Mouse (Mus musculus) v-Abl transformed pro-B cells (cell line): ENCODE measurements around the gene H2-DMa.

ENCODE experiments used
- in situ Hi-C, 2 experiments: fragments of 400-800 bp; cut with MboI; formaldehyde crosslinking; loops; one replicate each; pipeline ENCODE4 v1.15.1; 2025; ENCODE audit not compliant: unreplicated experiment in 2 of 2

H2-DMa gene

DNA sequence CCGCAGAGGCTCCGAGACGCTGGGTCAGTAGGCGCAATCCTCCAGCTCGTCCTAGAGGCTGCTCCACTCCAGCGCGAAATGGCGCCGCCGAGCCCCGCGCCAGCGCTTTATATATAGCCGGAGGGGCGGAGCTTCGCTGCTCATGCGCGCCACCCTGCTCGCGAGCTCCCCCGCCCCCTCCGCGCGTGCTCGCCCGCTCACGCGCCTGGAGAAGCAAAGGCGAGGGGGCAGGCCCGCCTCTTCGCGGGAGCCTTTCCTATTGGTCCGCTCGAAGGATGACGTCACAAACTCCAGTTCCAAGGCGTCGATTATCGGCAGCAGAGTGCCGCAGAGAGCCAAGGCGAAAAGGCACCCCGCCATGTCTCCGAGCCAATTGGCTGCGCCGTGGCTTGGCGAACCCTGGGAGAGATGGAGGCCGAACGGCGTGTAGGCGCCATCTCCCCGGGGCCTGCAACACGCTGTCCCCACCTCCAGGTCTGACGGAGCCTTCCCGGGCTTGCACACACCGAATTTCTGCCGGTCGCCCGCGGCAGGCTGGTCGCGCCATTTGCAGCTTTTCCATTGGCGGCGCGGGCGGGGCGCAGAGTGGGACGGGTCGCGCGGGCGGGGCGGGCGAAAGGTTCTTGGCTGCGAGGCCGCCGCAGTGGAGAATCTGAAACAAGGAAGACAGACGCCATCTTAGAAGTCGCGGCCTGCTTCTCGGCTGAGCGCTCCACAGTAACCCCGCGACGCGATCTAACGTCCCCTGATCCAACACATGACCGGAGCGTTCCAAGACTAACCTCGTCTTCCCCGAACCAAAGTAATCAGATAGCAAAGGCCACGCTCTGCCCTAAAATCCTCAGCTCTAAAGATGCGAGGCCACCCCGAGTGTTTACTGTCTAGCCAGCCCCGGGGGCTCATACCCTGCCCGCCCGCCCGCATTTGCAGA lies at the start of gene H2-DMa:
H2-DMa (plus strand) TSS at position 293 of the 931 bp plus-strand sequence.
- in situ Hi-C loops = no loop called here

DNA sequence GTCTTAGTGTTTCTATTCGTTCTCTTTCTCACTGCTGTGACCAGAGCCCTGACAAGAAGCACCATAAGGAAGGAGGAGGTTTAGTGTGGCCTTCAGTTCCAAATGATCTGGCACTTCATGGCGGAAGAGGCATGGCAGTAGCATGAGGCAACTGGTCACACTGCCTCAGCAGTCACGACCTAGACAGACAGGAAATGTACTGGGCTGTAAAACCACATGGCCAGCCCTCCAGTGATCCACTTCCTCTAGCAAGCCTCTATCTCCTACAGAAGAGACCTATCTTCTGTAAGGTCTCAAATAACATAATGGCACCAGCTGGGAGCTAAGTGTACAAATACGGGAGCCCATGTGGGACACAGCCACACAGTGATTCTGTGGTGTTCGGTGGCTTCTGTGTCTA lies 47.2 kb upstream of the H2-DMa start:
- in situ Hi-C loops = loop anchor here (5.0 to 10.0 kb wide), 3 partner anchors 35 to 333 kb away; partner anchors contain the start of genes Col11a2 (in 1 of the 2) and H2-Ob (in 1 of the 2)

DNA sequence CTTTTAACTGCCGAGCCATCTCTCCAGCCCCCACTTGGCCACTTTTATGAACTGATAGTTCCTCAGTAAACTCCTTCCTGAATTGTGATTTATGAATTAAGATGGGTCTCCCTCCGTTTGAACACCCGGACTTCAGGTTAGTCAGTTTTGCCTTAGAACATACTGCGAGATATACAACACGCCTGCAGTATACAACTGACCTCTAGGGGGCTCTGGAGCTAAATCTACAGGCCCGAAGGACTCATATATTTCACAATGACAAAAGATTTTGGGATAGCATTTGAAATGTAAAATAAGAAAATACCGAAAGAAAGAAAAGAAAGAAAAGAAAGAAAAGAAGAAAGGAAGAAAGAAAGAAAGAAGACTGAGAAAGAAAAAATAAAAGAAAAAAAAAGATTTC lies 44.1 kb upstream of the H2-DMa start:
- in situ Hi-C loops = loop anchor here (5.0 to 10.0 kb wide), 3 partner anchors 160 to 330 kb away; partner anchors contain the start of gene H2-Ob (in 2 of the 2)

DNA sequence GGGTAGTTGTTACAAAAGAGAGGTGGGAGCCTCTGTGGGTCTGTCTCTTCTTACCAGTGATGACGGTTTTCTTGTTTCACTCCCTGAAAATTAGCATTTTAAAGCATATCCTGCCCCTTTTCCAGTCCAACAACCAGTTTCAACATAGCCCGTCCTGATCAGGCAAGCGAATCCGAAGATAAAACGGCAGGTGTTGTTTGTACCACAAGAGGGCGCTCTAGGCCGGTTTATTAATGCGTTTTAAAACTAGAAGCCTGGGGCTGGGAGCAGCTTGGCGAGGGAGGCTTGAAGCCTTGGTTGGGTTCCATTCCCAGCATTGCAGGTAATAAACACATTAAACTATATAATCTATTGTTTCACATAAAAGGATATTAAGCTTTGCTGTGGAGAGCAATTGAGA lies 41.8 kb upstream of the H2-DMa start:
- in situ Hi-C loops = loop anchor here (5.0 to 10.0 kb wide), 3 partner anchors 157 to 327 kb away; partner anchors contain the start of gene H2-Ob (in 2 of the 2)

DNA sequence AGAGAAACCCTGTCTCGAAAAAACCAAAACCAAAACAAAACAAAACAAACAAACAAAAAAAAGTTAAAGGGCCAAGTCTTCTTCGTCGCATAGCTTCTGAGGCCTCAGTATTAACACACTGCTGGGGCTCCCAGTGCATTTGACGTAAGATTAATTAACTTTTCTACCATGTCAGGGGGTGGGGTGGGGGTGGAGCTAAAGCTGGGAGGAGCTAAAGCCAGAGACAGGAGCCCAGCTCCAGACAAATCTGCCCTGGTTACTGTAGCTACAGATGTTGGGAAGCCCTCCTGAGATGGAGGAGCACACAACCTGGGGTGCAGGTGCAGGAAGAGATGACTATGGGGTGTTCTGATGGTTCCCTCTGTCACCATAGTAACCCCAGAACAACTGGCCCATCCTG lies 41.2 kb upstream of the H2-DMa start:
- in situ Hi-C loops = loop anchor here (5.0 to 10.0 kb wide), 3 partner anchors 157 to 327 kb away; partner anchors contain the start of gene H2-Ob (in 2 of the 2)

DNA sequence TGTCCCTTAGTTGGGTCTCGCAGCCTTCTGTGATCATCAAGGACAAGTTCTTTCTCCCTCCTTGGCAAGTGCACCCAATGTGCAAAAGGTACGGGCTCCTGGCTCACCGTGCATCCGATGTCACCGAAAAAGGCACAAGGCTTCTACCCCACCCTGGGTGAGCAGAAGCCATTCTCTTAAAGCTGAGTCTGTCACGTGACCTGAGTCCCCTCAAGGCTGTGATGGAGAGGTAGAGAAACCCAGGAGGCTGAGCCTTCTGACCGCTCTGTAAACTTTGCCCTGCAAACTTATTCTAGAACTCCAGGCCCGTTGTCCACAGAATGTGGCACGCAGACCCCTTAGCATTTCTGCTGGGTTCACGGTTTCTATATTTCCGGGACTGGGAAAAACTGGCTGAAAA lies 40.3 kb upstream of the H2-DMa start:
- in situ Hi-C loops = loop anchor here (5.0 to 10.0 kb wide), 3 partner anchors 156 to 326 kb away; partner anchors contain the start of gene H2-Ob (in 2 of the 2)

DNA sequence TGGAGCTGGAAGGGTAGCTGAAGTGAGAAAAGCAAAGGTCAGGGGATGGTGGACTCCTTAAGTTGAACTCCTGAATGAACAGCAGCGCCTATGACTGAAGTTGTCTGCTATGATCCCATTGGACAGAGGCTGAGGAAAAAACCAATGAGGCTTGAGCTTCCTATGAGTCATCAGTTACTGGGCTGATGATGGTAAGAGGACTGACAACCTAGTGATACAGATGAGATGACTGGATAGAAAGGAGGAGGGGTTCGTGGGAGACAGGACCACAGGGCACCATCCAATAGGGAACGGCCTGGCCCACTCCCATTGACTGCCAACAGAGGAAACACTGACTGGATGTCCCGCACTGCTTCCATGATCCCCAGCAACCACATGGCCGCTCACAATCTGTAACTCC lies 39.7 kb upstream of the H2-DMa start:
- in situ Hi-C loops = loop anchor here (5.0 to 10.0 kb wide), 3 partner anchors 155 to 325 kb away; partner anchors contain the start of gene H2-Ob (in 2 of the 2)

DNA sequence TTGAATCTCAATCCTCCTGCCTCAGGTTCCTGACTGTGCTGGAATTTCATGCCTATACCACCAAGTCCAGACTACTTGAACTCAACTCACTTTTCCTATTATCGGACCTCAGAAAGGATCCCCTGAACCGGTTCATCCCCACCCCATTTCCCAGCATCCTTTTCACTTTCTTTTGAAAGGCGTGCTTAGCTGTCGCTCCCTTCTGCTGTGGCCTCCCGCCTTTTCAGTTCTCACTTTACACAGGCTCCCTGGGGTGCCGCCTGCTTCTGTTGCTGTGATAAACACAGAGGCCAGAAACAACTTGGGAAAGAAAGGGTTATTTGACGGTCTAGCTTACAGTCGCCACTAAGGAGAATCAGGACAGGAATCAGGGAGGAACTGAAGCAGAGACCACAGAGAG lies 36.2 kb upstream of the H2-DMa start:
- in situ Hi-C loops = no loop called here

DNA sequence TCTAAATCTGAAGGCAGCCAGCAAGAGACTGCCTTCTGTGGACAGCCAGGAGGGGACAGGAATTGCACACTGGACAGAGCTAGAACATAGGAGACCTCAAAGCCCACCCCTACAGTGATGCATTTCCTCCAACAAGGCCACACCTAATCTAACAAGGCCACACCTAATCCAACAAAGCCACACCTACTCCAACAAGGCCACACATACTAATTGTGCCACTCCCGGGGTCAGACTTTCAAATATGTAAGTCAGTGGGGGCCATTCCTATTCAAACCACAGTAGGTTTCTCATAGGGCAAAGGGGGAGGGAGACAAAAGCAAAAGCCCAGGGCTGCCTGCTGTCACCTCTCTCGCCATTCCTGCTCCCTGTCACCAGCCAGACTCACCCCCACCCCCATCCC lies 32.0 kb upstream of the H2-DMa start:
- in situ Hi-C loops = no loop called here

DNA sequence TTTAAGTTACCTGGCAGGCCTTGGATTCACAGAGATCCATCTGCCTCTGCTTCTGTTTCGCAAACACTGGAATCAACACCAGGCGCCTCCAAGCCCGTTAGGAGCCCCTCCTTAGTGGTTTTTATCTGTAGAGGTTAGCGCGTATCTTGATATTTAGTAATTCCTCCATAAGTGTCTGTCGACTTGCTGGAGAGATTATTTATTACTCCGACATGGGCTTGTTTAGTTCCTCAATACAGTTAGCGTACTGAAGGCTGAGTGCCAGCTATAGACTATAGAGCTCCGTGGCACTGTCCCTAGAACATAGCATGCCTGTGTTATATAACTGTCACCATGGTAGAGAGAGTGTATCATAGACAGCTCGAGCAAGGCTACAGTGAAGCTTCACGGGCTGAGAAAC lies 31.2 kb upstream of the H2-DMa start:
- in situ Hi-C loops = no loop called here

DNA sequence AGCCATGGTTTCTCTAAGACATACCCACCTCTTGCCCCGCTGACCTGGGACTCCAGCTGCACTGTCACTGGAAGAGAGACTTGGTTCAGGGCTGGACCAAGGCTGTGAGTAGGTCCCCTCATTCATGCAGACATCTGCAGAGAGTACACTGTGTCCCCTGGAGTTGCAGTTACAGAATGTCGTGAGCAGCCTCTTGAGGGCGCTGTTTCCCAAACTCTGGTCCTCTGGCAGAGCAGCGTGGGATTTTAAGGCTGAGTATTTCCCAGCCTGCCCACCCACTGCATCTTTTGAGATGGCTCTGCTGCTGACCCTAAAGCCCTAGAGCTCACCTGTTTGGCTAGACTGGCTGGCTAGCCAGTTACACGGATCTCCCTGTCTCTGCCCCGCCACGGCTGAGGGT lies 28.4 kb upstream of the H2-DMa start:
- in situ Hi-C loops = loop anchor here (5.0 kb wide), 4 partner anchors 36 to 76 kb away; no protein-coding TSS in a partner anchor

DNA sequence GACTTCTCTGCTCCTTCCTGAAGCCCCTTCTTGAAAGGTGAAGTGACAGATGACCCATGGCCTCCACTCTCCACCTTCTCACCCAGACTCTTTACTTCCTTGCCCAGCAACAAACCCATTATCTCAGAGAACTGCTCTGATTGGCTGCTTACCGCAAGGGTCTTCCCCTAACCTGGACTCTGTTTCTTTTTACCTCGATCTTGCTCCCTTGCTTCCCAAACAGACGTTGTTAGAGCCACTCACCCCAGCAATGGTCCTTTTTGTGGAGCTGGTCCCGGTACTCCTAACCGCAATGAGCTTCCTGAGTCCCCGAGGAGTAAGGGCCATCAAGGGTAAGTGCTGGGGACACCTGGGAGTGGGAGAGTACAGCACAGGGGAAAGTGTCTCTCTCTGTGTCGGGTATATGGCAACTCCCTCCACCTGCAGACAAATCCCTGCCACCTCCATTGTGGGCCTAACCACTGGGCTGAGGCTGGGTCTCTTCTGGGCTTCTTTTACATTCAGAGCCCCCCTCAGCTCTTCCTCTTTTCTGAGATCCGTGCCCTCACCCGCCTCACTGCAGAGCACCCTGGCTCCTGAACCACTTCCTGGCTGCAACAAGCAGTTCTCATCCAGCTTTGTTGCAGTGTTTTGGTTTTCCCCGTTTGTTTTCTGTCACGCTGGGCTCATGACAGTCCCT lies 27.0 kb upstream of the H2-DMa start, which contains the start of gene H2-Oa:
H2-Oa (plus strand) TSS at position 144 of the 679 bp plus-strand sequence.
- in situ Hi-C loops = loop anchor here (5.0 kb wide), 4 partner anchors 35 to 75 kb away; no protein-coding TSS in a partner anchor

DNA sequence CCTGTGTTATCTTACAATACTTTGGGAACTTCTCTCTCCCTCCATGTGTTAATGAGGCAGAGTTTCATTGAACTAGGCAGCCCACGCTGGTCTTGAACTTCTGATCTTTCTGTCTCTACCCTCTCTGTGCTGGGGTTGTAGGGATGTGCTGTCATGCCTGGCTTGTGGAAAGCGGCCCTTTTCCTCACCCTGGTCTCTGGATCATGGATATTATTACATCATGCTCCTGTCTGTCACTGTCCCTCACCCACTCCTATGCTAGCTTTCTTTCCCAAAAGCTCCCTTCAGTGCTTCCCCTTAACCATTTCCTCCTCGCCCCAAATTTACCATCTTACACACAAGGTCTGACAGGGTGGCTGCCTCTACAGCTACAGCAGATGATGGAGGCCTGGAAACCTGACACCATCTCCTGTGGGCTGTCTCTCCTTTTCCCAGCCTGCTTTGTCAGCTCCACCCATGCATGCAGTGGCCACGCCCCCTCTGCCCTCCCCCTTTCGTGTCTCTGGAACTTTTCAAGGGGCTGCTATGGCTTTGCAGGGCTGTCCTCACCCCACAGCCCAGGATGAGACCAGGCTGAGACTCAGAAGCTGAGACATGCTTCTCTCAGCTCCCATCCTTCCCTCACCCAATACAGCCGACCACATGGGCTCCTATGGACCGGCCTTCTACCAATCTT lies 26.0 kb upstream of the H2-DMa start:
- in situ Hi-C loops = loop anchor here (5.0 kb wide), 4 partner anchors 34 to 74 kb away; no protein-coding TSS in a partner anchor

DNA sequence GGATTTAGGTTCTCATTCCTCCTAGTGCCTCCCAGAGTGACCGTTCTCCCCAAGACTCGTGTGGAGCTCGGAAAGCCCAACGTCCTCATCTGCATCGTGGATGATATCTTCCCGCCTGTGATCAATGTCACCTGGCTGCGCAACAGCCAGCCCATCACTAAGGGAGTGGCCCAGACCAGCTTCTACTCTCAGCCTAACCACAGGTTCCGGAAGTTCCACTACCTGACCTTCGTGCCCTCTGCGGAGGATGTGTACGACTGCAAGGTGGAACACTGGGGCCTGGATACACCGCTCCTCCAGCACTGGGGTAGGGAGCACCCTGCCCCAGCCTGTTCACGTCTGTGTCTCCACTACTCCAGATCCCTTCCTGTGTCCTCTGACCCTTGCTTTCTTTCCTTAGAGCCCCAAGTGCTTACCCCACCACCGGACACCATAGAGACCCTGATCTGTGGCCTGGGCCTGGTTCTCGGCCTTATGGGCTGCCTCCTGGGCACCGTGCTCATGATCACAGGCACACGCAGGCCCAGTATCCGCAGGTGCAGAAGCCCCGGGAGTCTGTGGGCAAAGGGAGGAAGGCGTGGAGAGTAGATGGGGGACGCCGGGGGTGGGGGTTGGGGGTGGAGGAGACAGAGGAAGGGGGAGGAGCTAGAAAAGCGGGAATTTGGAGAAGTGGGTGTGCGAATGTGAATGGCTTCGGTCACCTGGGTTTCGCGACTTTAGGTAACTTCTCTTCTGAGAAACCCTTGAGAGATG lies 24.9 kb upstream of the H2-DMa start:
- in situ Hi-C loops = loop anchor here (5.0 kb wide), 4 partner anchors 33 to 73 kb away; no protein-coding TSS in a partner anchor

DNA sequence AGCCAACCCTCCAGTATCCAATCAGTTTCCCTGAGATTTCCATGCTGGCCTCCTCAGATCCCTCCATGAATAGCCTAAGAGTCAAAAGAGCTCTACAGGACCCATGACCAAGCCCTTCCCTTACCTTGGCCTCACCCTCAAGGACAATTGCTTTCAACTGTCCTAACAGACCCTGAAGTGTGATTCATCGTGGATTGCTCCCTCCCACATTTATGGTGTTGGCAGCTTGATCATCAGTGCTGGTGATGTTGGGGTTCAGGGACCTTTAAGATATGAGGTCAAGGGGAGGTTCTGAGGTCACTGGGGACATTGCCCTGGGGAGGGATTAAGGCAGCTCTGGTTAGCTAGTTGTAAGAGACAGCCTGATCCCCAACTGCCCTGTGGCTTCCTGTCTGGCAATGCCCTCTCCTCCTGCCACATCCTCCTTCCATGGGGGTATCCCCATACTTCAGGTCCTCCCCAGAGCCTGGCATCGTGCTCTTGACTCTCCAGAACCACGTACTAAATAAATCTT lies 22.8 kb upstream of the H2-DMa start:
- in situ Hi-C loops = no loop called here

DNA sequence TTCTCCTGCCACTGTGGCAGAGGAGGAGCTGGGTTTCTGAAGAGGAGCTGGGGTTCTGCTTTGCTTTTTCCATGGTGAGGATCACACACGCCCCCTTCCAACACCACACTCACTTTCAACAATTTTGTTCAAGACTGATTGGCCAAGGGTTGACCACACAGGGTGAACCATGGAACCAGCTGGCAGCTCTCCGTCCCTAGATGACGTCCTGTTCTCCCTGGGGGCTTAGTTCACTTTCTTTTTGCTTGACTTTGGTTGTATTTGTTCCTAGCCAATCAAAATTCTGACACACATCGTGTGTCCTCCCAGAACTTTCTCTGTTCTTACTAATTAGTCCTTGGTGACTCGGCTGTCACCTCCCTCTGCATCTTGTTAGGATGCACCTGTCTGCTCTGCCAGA lies 22.1 kb upstream of the H2-DMa start:
- in situ Hi-C loops = no loop called here

DNA sequence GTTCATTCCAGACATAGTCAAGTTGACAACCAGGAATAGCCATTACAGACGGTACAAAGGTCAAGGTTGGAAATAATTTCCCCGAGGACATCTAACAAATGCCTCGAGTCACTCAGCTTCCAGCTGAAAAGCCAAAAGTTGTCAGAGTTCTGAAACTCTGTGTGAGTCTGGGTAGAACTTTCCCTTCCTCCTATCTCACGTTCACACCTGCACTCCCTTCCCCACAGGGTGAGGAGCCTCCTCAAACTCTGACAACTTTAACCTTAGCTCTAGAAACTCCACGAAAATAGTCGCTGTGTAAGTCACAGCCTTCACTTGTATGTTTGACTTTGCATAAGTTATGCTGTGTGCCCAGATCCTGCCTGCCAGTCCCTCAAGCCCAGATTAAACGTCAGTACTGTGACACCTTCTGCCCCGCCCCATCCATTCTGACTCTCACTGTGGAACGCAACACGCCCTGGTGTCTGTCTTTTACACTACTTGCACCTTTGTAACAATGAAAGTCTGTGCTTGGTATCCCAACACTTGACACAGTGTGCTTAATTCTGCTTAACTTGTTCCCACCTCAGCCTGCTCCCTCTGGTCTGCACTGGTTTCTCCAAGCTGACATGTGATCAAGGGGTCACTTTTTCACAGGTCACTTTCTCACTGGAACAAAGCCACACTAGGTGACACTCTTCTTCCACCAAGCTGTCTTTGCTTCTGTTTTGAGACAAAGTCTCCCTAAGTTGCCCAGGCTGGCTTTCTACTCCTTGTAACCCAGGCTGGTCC lies 20.4 kb upstream of the H2-DMa start:
- in situ Hi-C loops = no loop called here

DNA sequence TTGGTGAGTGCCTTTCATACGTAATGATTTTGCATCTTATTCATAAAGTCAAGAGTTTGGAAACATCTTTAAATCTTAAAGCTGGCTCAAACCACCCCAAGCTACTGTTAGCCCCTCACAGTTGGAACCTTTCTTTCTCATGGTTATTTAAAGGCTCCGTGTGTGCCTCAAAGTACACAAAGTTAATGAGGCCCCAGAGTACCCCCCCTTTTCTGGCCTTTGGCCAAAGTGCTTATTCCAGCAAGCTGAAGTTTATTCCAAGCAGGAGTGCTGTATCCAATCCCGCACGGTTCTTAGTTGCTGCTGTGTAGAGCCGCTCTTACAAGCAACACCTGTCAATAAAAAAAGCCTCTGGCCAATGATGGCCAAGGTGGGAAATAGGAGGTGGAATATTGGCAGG lies 19.8 kb upstream of the H2-DMa start:
- in situ Hi-C loops = no loop called here

DNA sequence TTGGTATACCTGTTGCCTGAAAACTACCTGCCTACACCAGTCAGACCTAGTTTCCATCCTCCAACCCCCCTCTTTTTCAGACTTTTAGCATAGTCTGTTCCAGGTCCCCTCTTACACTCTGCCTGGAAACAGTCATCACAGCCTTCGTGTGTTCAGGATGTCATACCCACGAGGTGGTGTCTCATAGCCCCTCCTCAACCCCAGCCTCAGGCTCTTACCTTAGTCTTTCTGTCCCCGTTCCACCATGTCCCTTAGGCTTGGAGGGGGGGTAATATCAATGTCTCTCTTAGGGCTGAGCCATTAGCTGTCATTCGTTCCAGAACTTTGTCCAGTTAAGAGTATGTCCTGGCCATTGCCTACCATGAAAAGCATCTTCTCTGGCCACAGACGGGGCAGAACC lies 18.2 kb upstream of the H2-DMa start:
- in situ Hi-C loops = no loop called here
